Mouse (Mus musculus) MEL (cell line): ENCODE data around the gene Stag1.

ENCODE experiments used
- CHD2 ChIP-seq: IDR thresholded peaks from 2 replicates; pipeline ENCODE4 v1.6.1; 2011; ENCODE audit warnings: low read length, improper control_type of control experiment
- CTCF ChIP-seq, 3 experiments: IDR thresholded peaks in 2 of 3; conservative IDR thresholded peaks in 1 of 3; 2 replicates each; pipeline ENCODE4 v1.5.1; 2011 to 2012; ENCODE audit warnings: low read length in 3 of 3, low read depth in 2 of 3, mild to moderate bottlenecking in 2 of 3, improper control_type of control experiment in 1 of 3, inconsistent platforms in 1 of 3, mixed read lengths in 1 of 3, moderate library complexity in 1 of 3; ENCODE audit not compliant: control insufficient read depth in 1 of 3, insufficient read depth in 1 of 3, poor library complexity in 1 of 3, severe bottlenecking in 1 of 3
- E2F4 ChIP-seq: IDR thresholded peaks from 2 replicates; pipeline ENCODE4 v1.6.1; 2011; ENCODE audit warnings: low read depth, low read length, improper control_type of control experiment, borderline replicate concordance
- EP300 ChIP-seq, 2 experiments: IDR thresholded peaks; 2 replicates each; pipeline ENCODE4 v1.6.1; 2011; ENCODE audit warnings: improper control_type of control experiment in 2 of 2, low read length in 2 of 2, low read depth in 1 of 2, mild to moderate bottlenecking in 1 of 2
- GATA1 ChIP-seq: IDR thresholded peaks from 2 replicates; pipeline ENCODE4 v1.6.1; 2011; ENCODE audit warnings: low read depth, low read length, improper control_type of control experiment
- JUND ChIP-seq: IDR thresholded peaks from 2 replicates; pipeline ENCODE4 v1.6.1; 2011; ENCODE audit warnings: low read depth, mild to moderate bottlenecking, improper control_type of control experiment, low read length
- MAX ChIP-seq: IDR thresholded peaks from 2 replicates; pipeline ENCODE4 v1.6.1; 2011; ENCODE audit warnings: low read length, improper control_type of control experiment
- POLR2A ChIP-seq, 2 experiments: IDR thresholded peaks; 2 replicates each; pipeline ENCODE4 v1.6.1; 2011 to 2012; ENCODE audit warnings: low read length in 2 of 2, mild to moderate bottlenecking in 2 of 2, control low read depth in 1 of 2, improper control_type of control experiment in 1 of 2, low read depth in 1 of 2, moderate library complexity in 1 of 2; ENCODE audit not compliant: control insufficient read depth in 1 of 2, insufficient read depth in 1 of 2, poor library complexity in 1 of 2
- POLR2AphosphoS5 ChIP-seq: IDR thresholded peaks from 2 replicates; pipeline ENCODE4 v1.6.1; 2012; ENCODE audit warnings: low read depth, borderline replicate concordance, mild to moderate bottlenecking, inconsistent platforms, low read length, moderate library complexity, mixed read lengths
- SIN3A ChIP-seq: IDR thresholded peaks from 2 replicates; pipeline ENCODE4 v1.6.1; 2012; ENCODE audit warnings: low read length, improper control_type of control experiment, inconsistent platforms
- UBTF ChIP-seq: IDR thresholded peaks from 2 replicates; pipeline ENCODE4 v1.6.1; 2012; ENCODE audit warnings: low read depth, mild to moderate bottlenecking, inconsistent platforms, low read length, improper control_type of control experiment, moderate library complexity, borderline replicate concordance; ENCODE audit not compliant: insufficient read depth
- ZKSCAN1 ChIP-seq: IDR thresholded peaks from 2 replicates; pipeline ENCODE4 v1.6.1; 2012; ENCODE audit warnings: low read depth, mild to moderate bottlenecking, inconsistent platforms, low read length, improper control_type of control experiment, moderate library complexity
- ZMIZ1 ChIP-seq: IDR thresholded peaks from 2 replicates; pipeline ENCODE4 v1.6.1; 2012; ENCODE audit warnings: low read depth, mild to moderate bottlenecking, inconsistent platforms, low read length, improper control_type of control experiment, moderate library complexity
- ZNF384 ChIP-seq: IDR thresholded peaks from 2 replicates; pipeline ENCODE4 v1.6.1; 2012; ENCODE audit warnings: low read depth, mild to moderate bottlenecking, inconsistent platforms, low read length, improper control_type of control experiment

DNA sequence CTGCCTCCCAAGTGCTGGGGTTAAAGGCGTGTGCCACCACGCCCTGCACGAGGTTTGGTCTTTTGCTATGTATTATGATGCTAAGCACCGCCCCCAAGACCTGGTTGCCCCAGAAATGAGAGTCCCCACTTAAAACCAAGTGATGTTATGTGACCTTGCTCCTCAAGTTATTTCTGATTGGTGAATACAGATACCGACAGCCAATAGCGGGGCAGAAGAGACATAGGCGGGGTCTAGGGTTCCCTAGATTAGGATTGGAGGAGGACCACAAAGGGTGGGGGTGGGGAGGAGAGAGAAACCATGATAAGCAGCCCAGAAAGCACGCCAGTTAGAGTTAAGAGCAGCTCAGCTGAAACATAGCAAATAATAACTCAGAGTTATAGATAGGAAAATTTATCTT lies 405.2 kb downstream of the Stag1 start:
- TF ChIP-seq CHD2 (no peak), CTCF (IDR thresholded peaks at IDR 0.05 in 2 of 3, conservative IDR thresholded peaks at IDR 0.05 in 1 of 3; ENCODE audit: control insufficient read depth in 1 of 3, insufficient read depth in 1 of 3, low read depth in 2 of 3, low read length in 3 of 3, poor library complexity in 1 of 3, severe bottlenecking in 1 of 3) (no peak), E2F4 (no peak), UBTF (no peak), MAX (no peak), SIN3A (no peak), JUND (no peak), GATA1 (no peak), POLR2AphosphoS5 (no peak), EP300 (IDR thresholded peaks at IDR 0.05; ENCODE audit: low read depth in 1 of 2, low read length in 2 of 2) (no peak), ZMIZ1 (no peak), ZNF384 (no peak), POLR2A (IDR thresholded peaks at IDR 0.05; ENCODE audit: control insufficient read depth in 1 of 2, insufficient read depth in 1 of 2, low read depth in 1 of 2, low read length in 2 of 2, poor library complexity in 1 of 2) (no peak), ZKSCAN1 (no peak)
